Mouse (Mus musculus) hindbrain, postnatal 0 days (tissue): ENCODE results near the gene Nup93. TPM values are rescaled to one million over a fixed set of nuclear protein-coding genes. Genes with fewer than 3 reads are reported as not detected.

Source experiments
- ATAC-seq: fragments of 200-750 bp; cut with Nextera tagmentation; 2 replicates; pipeline ENCODE4 v1.8.0; 2017; ENCODE audit warnings: mild to moderate bottlenecking, moderate TSS enrichment, moderate library complexity
- DNase-seq: peaks from one replicate; pipeline ENCODE4 v3.0.0-alpha.2; 2015; ENCODE audit warnings: low spot score
- H3K27ac ChIP-seq: fragments of 300-500 bp; sonication (generic); 2 replicates; pipeline ENCODE4 v1.5.1; 2014; ENCODE audit warnings: mild to moderate bottlenecking
- H3K27me3 ChIP-seq: fragments of 300-500 bp; sonication (generic); 2 replicates; pipeline ENCODE4 v1.6.1; 2014; ENCODE audit warnings: low read length, mixed read lengths; ENCODE audit not compliant: insufficient read depth
- H3K36me3 ChIP-seq: fragments of 300-500 bp; sonication (generic); 2 replicates; pipeline ENCODE4 v1.6.1; 2014; ENCODE audit warnings: low read length, mixed read lengths; ENCODE audit not compliant: insufficient read depth
- H3K4me1 ChIP-seq: fragments of 300-500 bp; sonication (generic); 2 replicates; pipeline ENCODE4 v1.6.1; 2014; ENCODE audit warnings: antibody characterized with exemption, low read length, mixed read lengths; ENCODE audit not compliant: insufficient read depth
- H3K4me2 ChIP-seq: fragments of 300-500 bp; sonication (generic); 2 replicates; pipeline ENCODE4 v1.6.1; 2014; ENCODE audit warnings: low read depth, mild to moderate bottlenecking, low read length, moderate library complexity, mixed read lengths
- H3K4me3 ChIP-seq: fragments of 300-500 bp; sonication (generic); 2 replicates; pipeline ENCODE4 v1.5.1; 2014; ENCODE audit warnings: low read length
- H3K9ac ChIP-seq: fragments of 300-500 bp; sonication (generic); replicated peaks from 2 replicates; pipeline ENCODE4 v1.6.1; 2014; ENCODE audit warnings: mild to moderate bottlenecking, low read length, moderate library complexity, mixed read lengths
- H3K9me3 ChIP-seq: fragments of 300-500 bp; sonication (generic); 2 replicates; pipeline ENCODE4 v1.6.1; 2016; ENCODE audit warnings: low read length, mixed read lengths
- CTCF ChIP-seq: IDR thresholded peaks from 2 replicates; pipeline ENCODE4 v1.5.1; 2016; ENCODE audit warnings: antibody characterized with exemption, control low read depth, low read depth
- WGBS: fragments of 180-500 bp; shearing (Covaris S2); extraction: QIAGEN DNeasy Blood & Tissue Kit; methylation state at CpG from one replicate; pipeline ENCODE4 v1.1.7; 2014; 5-methylcytosine and 5-hydroxymethylcytosine counted together
- polyA plus RNA-seq: library from polyadenylated mRNA; unstranded; fragments of >200 nt; fragmentation: Nextera tagmentation; extraction: Ambion mirVana; gene quantifications from 2 replicates; pipeline ENCODE4 v1.2.1, GENCODE M21; 2015
- total RNA-seq: library from RNA; depleted of rRNA; stranded (reverse); fragments of >200 nt; gene quantifications from 2 replicates; pipeline ENCODE4 v1.2.3, GENCODE M21; 2014

Nup93 gene
- total and polyA plus RNA-seq, 2 experiments from 2014 or later: 33.1 to 44.8 TPM

DNA sequence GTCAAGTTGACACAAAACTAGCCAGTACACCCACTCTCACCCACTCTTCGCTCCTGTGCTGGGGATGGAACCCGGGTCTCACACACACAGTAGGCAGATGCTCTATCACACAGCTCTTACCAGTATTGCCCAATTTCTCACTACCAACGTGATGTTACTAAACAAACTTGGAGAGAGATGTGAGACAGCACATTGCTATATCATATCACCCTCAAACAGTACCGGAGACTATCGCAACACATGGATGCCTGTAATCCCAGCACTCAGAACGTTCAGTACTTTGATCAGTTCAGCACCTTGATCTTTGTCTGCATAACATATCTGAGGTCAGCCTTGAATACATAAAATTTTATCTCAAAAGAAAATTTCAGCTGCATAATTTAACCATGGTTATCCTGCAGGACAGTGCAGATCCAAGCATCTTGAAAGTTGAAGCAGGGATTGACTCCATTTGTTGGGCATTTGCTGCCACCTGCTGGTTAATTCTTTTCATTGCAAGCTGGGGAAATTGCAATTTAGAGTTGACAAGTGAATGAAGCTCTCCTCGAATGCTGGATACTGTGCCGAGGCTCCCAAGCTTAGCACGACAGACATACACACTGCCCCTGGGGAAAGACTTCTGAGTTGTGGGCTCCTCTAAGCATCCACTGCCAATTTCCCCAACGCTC, 15.0 kb upstream of the Nup93 start:
- no peaks in the 10 kb centered on the region for H3K27me3 ChIP-seq
- no peak overlapping the region for H3K9ac ChIP-seq
- H3K9me3 ChIP-seq: no peaks in the 10 kb centered on the region
- peak; percentile 89 for TF ChIP-seq CTCF
- no peak overlapping the region for H3K4me3 ChIP-seq
- no peaks in the 10 kb centered on the region for H3K36me3 ChIP-seq
- no peaks in the 10 kb centered on the region for H3K4me1 ChIP-seq
- ATAC-seq: peak; percentile 68
- peak; percentile 87 for DNase-seq
- 44% methylated on average over 10 of the region's 10 CpGs for WGBS
- H3K27ac ChIP-seq: no peak overlapping the region
- H3K4me2 ChIP-seq: peak overlapping the region; percentile 17; the same call in 1 of the 2 replicates

DNA sequence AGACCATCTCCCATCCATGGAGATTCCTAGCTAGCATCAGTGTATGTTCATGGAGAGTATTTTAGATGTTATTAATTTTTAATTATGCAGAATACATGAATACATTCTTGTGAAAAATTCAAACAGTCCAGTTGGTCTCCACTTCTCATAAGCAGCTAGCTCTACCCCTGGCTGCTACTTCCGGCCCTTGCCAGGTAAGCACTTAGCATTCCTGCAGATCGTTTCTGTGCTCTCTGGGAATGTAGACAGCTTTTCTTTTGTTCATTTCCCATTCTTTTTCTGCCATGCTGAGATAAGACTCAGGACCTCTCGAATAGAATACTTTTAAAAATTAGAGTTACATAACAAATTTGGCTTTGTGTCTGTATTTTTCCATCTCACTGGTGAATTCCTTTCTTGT, 10.3 kb upstream of the Nup93 start:
- 68% methylated on average over 3 of the region's 3 CpGs for WGBS
- ATAC-seq: no peak
- H3K4me1 ChIP-seq: no peaks in the 10 kb centered on the region
- H3K4me3 ChIP-seq: no peak overlapping the region
- H3K27me3 ChIP-seq: no peaks in the 10 kb centered on the region
- no peak overlapping the region for H3K27ac ChIP-seq
- DNase-seq: no peak
- H3K4me2 ChIP-seq: no peak overlapping the region
- H3K36me3 ChIP-seq: no peaks in the 10 kb centered on the region
- H3K9me3 ChIP-seq: no peaks in the 10 kb centered on the region
- no peak overlapping the region for H3K9ac ChIP-seq
- TF ChIP-seq CTCF: no peak

GRCm38 (mm10) chr8:94205736-94206135, 8.6 kb upstream of the Nup93 start:
- TF ChIP-seq CTCF: peak; percentile 96
- no peak overlapping the region for H3K4me2 ChIP-seq
- no peaks in the 10 kb centered on the region for H3K4me1 ChIP-seq
- H3K27me3 ChIP-seq: no peaks in the 10 kb centered on the region
- no peaks in the 10 kb centered on the region for H3K36me3 ChIP-seq
- DNase-seq (peak; percentile 85), ATAC-seq (peak; percentile 88)
- no peak overlapping the region for H3K27ac ChIP-seq
- 15% methylated on average over 5 of the region's 5 CpGs for WGBS
- no peaks in the 10 kb centered on the region for H3K9me3 ChIP-seq
- H3K4me3 ChIP-seq: no peak overlapping the region
- H3K9ac ChIP-seq: no peak overlapping the region

DNA sequence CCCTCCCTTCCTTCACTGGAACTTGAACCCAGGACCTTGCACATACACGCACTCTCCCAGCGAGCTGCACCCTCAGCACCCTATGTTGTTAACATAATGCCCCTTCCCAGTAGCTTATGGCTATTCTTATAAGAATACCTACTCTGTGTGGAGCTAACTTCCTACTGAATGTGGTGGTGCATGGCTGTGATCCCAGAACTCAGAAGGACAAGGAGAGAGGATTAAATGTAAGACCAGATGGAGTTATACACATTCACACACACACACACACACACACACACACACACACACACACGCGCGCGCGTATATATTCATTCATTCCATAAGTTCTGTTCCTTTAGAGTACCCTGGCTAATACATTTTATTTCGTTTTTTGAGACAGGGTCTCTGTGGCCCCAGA, 8.1 kb upstream of the Nup93 start:
- Histone ChIP-seq H3K9ac (no peak overlapping the region), H3K9me3 (no peaks in the 10 kb centered on the region), H3K4me1 (no peaks in the 10 kb centered on the region), H3K36me3 (no peaks in the 10 kb centered on the region), H3K4me3 (no peak overlapping the region), H3K27ac (no peak overlapping the region), H3K4me2 (no peak overlapping the region), H3K27me3 (no peaks in the 10 kb centered on the region)
- TF ChIP-seq CTCF: no peak
- ATAC-seq: peak; percentile 13; the same call in 1 of the 2 replicates
- no peak for DNase-seq
- 81% methylated on average over 8 of the region's 8 CpGs for WGBS

DNA sequence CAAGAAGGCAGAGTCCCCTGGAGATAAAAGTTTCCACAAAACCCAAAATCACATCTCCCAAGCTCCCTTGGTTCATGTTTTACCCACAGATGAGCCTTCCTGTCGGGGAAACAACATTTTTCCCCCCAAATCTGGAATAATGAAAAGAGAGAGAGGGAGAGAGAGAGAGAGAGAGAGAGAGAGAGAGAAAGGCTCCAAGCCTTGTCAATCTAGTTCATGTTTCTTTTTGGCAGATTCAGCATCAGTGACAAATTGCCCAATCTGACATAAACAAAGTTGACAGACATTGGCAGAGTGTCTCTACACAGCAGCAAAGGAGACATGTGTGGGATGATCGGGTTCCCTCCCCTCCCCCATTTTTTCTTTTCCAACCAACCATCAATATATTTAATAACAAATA, 6.9 kb upstream of the Nup93 start:
- 66% methylated on average over 2 of the region's 2 CpGs for WGBS
- Histone ChIP-seq H3K9me3 (no peaks in the 10 kb centered on the region), H3K4me2 (no peak overlapping the region), H3K36me3 (no peaks in the 10 kb centered on the region), H3K4me1 (no peaks in the 10 kb centered on the region), H3K27me3 (no peaks in the 10 kb centered on the region), H3K27ac (no peak overlapping the region), H3K4me3 (no peak overlapping the region), H3K9ac (no peak overlapping the region)
- DNase-seq: no peak
- ATAC-seq: no peak
- no peak for TF ChIP-seq CTCF

DNA sequence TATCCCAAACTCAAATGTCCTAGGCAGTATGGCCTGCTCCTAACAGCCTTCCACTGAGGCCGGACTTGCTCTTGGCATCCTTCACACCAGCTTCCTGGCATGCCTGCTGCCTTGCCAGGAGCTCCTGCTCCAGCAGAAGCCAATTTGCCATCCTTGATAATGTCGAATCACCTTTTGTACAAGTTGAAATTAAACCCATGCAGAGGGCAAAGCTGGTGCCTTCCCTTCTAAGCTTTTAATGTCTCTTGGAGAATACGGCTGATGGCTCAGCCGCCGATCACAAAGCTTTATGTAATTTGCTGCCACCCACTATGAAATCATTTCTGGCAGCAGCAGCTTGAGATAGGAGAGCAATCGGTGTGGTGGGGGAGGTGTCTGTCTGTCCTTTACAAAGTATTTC, 4.7 kb upstream of the Nup93 start:
- Histone ChIP-seq H3K9me3 (no peaks in the 10 kb centered on the region), H3K4me1 (peaks cover 4% of the 10 kb centered on the region; the same call in 1 of the 2 replicates), H3K36me3 (no peaks in the 10 kb centered on the region), H3K27ac (no peak overlapping the region), H3K4me2 (no peak overlapping the region), H3K27me3 (no peaks in the 10 kb centered on the region), H3K9ac (no peak overlapping the region), H3K4me3 (no peak overlapping the region)
- WGBS: 56% methylated on average over 6 of the region's 6 CpGs
- no peak for TF ChIP-seq CTCF
- ATAC-seq (no peak), DNase-seq (no peak)

DNA sequence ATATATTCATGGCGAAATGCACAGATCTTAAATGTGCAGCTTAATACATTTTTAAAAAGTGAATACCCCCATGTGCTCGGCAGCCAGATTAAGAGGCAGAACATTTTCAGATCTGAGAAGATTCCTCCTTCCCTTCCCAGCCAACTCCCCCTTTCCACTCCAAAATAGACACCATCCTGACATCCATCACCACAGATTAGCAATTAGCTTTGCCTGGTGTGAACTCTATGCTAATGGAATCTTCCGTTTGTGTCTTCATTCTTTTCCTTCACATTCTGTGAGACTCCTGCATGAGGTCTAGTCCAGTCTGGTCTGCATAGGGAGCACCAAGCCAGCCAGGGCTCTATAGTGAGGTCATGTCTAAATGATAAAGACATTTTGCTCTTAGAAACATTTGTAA, 4.1 kb upstream of the Nup93 start:
- WGBS: 55% methylated on average over 3 of the region's 3 CpGs
- H3K36me3 ChIP-seq: no peaks in the 10 kb centered on the region
- H3K9me3 ChIP-seq: no peaks in the 10 kb centered on the region
- H3K9ac ChIP-seq: no peak overlapping the region
- DNase-seq (no peak), ATAC-seq (no peak)
- H3K27me3 ChIP-seq: no peaks in the 10 kb centered on the region
- H3K4me3 ChIP-seq: no peak overlapping the region
- no peak overlapping the region for H3K27ac ChIP-seq
- H3K4me2 ChIP-seq: no peak overlapping the region
- peaks cover 6% of the 10 kb centered on the region for H3K4me1 ChIP-seq
- TF ChIP-seq CTCF: no peak
